Mouse (Mus musculus) ES-Bruce4 (cell line): ENCODE results near the gene Gpatch2.

Experiments
- CTCF ChIP-seq: IDR thresholded peaks from one replicate; pipeline ENCODE4 v1.8.1; 2011; ENCODE audit warnings: low read depth, low read length
- POLR2A ChIP-seq: IDR thresholded peaks from one replicate; pipeline ENCODE4 v1.8.1; 2011; ENCODE audit warnings: low read length; ENCODE audit not compliant: insufficient read depth

DNA sequence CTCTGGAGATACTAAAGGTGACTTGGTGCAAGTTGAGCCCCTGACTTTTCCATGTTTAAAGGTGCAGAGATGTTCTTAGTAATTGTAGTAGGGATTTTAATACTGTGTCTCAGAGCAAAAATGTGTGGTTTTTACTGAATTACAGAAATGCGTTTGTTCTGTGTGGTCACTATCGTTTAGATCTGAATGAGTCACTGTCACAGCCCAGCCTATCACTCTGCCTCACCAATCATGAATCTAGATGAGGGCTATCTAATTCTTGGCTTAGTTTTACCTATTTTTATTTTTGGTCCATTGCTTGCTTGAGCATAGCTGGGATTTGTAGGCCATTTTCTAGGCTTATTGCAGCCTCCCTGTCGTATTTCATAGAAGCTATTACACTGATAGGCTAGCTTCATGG, 19.9 kb downstream of the Gpatch2 start:
- TF ChIP-seq CTCF, result no peak
- TF ChIP-seq POLR2A, result no peak
